Mouse (Mus musculus): ENCODE results near the gene Jund.

Gene Jund

DNA sequence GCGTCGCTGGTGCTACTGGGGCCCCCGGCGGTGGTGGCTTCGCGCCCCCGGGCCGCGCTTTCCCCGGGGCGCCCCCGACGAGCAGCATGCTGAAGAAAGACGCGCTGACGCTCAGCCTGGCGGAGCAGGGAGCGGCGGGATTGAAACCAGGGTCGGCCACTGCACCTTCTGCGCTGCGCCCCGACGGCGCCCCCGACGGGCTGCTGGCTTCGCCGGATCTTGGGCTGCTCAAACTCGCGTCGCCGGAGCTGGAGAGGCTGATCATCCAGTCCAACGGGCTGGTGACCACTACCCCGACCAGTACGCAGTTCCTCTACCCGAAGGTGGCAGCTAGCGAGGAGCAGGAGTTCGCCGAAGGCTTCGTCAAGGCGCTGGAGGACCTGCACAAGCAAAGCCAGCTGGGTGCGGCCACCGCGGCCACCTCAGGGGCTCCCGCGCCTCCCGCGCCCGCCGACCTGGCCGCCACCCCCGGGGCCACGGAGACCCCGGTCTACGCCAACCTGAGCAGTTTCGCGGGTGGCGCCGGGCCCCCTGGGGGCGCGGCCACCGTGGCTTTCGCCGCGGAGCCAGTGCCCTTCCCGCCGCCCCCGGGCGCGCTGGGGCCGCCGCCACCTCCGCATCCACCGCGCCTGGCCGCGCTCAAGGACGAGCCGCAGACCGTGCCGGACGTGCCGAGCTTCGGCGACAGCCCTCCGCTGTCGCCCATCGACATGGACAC is 526 bp downstream of the Jund start:
- peak; percentile 48 to 67 for DNase-seq (ENCODE audit: low spot score in 2 of 2)

DNA sequence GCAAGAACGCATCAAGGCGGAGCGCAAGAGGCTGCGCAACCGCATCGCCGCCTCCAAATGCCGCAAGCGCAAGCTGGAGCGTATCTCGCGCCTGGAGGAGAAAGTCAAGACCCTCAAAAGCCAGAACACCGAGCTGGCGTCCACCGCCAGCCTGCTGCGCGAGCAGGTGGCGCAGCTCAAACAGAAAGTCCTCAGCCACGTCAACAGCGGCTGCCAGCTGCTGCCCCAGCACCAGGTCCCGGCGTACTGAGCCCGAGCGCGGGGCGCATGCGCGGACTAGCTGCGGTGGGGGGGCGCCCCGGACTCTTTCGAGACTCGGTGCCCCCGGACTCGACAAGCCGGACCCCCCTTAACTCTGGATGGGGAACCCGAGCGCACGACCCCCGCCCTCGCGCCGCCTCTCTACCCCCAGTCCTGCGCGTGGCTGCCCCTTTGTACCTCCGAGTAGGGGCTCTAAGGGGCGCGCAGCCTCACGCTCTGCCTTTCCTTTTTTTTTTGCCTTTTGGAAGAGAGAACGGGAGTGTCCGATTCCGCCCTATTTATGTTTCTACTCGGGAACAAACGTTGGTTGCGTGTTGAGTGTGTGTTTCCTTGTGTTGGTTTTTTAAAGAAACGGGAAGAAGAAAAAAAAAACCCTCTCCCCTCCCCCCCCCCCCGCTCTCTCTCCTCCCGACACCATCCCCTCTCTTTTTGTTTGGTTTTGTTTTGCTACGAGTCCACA is 1.2 kb downstream of the Jund start:
- peak; percentile 72 for DNase-seq (ENCODE audit: low spot score in 2 of 2)

DNA sequence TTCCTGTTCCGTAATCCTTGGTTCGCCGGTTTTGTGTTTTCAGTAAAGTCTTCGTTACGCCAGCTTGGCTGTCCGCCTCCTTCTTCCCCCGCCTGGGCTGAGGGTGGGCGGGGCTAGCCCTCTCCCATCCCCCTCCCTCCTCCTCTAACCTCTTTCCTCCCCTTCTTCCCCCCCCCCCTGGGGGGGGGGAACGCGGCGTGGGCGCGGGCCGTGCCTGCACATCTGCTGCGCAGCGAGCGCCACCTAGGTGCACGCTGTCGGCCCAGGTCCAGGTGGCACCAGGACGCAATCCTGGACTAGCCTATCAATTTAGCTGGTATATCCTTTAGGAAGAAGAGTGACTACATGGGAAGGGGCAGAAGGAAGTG is 1.8 kb downstream of the Jund start:
- peak; percentile 77 to 90 for DNase-seq (ENCODE audit: low spot score in 2 of 2)

DNA sequence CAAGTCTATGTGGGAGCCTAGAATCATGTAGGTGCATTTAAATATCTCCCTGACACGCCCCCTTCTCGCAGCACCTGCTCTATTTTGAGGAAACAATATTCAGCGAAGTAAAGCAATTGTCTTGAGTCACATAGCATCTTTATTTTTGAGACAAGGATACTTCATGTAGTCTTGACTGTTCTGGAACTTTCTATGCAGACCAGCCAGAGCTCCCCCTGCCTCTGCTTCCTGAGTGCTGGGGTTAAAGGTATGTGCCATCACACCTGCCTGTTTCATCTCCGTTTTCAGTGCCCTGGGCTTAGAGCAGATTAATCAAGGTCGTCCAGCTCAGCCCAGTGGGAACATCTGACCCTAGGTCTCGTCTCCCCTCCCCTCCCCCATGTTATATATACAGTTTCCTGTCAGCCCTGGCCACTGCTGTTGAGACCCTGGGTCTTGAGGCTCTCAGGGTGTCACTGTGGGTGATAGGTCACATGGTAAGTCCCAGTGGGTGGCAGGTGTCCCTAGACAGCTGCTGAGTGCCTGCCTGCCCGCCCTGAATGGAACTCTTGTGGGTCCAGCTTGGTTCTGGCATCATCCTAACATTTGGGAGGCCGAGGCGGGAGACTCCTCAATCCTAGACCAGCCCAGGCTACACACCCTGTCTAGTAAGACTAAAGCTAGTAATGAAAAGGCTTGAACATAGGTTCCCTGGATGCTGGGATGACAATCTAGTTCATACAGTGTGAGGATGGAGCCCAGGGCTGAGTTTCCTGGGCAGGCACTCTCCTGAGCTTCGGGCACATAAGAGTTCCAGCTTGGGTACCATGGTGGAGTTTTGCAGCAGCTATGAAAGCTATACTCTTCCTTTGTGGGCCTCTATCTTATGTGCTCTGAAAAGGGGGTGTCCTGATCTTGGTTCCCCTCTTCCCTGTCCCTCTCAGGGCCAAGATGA is 2.6 kb downstream of the Jund start:
- no peak for DNase-seq (ENCODE audit: low spot score in 2 of 2)

DNA sequence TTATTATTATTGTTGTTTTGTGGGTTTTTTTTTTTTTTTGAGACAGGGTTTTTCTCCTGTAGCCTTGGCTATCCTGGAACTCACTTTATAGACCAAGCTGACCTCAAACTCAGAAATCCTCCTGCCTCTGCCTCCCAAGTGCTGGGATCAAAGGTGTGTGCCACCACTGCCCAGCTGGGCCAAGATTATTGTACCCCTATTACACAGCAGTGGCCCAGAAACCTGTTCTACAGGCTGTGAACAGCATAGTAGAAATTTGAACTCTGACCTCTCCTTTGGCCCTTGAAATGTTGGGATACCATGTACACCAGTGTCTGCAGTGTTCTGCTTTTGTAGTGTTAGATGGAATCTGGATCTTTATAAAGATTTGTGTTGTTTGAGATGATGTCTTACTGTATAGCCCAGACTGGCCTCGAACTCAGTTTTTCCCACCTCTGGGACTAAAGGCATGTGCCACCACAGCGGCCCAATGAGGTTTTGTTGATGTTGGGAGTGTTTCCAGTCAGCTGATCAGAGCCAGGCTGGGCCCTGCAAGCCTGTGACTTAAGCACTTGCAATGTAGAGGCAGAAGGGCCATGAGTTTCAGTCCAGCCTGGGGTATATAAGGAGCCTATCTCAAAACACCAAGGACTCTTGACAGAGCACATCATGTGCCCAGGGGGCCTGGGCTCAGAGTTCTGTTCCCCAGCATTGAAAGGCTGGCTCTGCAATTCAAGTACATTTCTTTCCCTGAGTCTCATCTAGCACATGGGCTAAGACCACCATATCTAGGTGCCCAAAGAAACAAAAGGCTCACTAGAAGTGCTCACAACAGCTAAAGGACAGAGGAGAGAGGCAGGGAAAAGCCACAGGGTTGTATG is 3.5 kb downstream of the Jund start:
- no peak for DNase-seq (ENCODE audit: low spot score in 2 of 2)

DNA sequence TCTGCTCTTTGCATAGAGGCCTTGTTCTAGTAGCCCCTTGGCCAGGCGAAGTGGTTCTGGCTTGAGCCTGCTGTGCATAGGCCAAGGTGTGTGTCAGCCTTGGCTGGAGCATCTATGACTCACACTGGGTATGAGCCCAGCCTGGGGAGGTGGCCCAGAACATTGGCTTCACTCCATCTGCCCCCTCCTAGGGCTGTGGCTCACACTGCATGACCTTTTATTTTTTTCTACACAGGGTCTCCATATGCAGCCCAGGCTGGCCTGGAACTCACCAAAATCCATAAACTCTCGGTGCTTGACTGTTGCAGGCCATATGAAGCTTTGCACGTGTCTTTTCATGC is 4.1 kb downstream of the Jund start:
- DNase-seq (ENCODE audit: low spot score in 2 of 2) = peak; percentile 50 to 85

DNA sequence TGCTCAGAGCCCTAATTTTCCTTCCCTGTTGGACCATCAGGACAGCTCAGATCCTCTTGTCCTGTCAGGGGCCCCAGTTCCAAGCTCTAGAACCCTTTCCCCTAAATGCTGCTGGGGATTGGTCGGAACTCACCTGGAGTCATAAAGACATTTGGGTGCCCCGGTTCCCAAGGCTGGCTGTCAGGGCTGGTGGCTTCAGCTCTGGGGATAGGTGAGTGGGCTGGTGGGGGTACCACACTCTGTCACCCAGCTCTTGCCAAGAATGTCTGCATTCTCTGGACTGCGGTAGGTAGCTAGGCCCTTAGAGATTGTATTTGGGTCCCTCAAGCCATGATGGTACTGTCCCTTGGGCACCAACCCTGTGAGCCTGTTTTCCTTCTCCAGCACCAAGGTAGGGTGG is 4.5 kb downstream of the Jund start, which contains the start of gene Iqcn:
TSS of gene Iqcn (plus strand) at position 171 of the 400 bp plus-strand sequence.
- no peak for DNase-seq (ENCODE audit: low spot score in 2 of 2)

DNA sequence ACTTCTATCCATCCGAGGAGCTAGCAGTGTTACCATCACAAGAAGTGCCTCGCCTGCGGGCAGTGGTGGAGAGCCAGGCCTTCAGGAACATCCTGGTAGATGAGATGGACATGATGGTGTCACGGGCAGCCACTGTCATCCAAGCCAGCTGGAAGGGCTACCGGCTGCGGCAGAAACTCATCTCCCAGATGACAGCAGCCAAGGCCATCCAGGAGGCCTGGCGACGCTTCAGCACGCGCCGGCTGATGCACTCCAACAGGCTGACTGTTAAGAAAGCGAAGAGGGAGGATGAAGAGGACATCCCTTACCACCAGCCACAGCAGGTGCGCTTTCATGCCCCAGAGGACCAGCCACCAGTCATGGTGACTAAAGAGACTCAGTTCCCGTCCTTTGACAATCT is 9.5 kb downstream of the Jund start:
- DNase-seq (ENCODE audit: low spot score in 2 of 2) = no peak

DNA sequence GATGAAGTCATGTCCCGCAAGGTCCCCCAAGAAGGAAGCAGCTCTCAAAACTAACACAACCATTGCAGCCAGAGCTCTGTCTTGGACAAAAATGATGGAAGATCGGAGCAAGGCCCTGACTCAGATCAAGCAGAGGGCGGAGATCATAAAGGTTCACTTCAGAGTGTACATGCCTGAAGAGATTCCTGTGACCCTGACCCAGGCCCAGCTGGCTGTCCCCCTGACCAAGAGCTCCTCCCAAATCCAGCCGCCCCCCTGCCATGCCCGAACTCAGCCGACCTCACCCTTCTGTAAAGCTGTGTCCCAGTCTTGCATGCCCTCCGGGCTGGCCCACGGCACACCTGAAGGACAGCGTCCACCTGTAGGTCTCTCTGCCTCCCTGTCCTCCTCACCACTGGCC is 11.0 kb downstream of the Jund start:
- DNase-seq (ENCODE audit: low spot score in 2 of 2) = no peak

DNA sequence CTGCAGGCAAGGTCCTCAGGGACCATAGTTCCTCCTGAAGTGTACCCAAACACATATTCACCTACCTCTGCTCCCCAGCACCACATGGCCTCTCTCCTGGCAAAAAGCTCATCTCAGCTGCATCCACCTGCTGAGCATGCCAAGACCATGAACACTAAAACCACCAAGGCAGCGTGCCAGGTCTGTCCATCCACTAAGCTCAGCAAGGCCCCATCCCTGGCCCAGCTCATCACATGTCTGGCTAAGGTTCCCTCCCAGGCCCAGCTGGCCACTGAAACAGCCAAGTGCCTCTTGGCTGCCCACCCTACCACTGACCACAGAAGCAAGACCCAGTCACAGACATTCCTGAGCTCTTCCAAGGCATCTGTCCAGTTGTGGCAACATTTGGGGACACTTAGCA is 11.5 kb downstream of the Jund start:
- DNase-seq (ENCODE audit: low spot score in 2 of 2) = no peak

DNA sequence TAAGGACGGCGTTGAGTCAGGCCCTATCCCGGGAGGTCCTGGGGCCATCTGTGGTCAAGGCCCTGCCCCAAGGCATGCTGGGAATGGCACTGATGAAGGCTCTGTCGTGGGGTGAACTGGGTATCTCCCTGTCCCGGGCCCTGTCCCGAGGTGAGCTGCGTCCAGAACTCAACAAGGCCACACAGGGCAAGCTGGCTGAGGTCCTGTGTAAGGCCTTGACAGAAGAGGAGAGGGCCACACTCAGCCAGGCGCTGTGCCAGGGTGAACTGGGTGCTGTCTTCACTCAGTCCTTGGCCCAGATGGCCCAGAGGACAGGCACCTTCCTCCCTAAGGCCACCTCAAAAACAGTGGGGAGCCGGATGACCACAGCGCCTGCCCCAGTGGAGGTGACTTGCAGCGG is 12.3 kb downstream of the Jund start:
- DNase-seq (ENCODE audit: low spot score in 2 of 2) = no peak

DNA sequence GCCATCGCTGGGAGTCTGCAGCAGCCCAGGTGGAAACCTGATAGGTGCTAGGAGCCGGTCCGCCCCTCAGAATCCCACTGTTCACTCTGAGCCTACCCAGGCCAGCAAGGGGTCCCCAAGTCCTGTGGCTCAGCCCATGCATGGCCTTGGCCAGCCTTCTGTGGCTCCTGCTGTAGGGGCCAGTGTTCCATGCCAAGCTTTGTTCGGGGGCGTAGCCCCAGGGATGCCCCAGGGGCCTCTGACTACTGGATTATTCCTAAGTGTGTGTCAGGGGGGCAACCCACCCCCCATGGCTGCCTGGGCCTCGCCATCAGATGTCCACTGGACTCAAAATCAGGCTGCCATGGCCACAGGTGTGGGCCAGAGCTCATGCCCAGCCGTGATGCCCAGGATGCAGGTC is 15.2 kb downstream of the Jund start:
- no peak for DNase-seq (ENCODE audit: low spot score in 2 of 2)

DNA sequence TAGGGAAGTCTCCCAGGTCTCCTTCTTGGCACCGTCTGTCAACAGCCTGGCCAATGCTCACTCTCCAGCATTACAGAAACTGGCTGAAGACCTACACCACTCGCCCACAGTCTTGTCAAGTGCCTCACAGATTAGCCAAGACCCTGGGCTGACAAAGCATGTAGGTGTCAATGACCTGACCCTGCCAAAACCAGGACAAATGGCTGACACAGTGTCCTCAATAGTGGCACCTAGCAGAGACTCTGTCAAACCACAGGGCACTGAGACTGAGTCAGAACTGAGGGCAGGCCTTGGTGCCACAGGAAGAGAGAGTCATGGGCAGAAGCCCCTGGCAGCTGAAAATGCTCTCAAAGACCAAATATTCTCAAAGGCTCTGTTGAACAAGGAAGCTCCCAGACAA is 16.3 kb downstream of the Jund start:
- DNase-seq (ENCODE audit: low spot score in 2 of 2) = no peak

DNA sequence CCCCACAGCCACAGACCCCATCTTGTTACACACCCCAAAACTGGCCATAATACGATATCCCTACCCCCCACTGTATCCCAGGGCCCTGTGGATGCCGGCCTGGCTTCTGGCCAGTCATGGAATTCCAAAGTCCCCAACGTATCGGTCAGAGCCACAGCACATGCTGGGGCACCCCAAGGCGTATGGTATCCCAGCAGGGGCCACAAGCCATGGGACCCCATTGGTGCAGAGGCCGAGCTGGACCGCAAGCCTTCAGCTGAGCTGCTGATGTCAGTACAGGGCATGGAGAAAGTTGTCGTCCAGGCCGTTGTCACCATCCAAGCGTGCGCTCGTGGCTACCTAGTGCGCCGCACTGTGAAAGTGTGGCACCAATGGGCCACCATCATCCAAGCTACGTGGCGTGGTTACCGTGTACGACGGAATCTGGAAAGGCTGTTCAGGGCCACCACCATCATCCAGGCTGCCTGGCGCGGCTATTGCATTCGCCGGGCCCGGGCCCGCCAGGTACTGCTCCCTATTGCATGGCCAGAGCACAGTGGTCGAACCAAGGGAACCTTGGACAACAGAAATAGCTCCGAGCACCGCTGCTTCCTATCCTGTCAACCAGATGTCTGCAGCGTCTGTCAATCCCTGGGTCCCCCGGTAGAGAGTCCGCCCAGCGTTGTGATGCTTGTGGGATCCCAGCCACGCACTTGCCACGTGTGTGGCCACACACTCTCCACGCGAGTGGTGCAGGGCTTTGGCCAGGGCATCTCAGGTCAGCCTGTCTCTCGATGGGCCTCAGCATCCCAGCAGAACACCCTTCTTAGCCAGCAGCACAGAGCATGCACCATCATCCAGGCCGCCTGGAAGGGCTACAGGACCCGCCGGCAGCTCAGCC is 18.0 kb downstream of the Jund start:
- no peak for DNase-seq (ENCODE audit: low spot score in 2 of 2)

DNA sequence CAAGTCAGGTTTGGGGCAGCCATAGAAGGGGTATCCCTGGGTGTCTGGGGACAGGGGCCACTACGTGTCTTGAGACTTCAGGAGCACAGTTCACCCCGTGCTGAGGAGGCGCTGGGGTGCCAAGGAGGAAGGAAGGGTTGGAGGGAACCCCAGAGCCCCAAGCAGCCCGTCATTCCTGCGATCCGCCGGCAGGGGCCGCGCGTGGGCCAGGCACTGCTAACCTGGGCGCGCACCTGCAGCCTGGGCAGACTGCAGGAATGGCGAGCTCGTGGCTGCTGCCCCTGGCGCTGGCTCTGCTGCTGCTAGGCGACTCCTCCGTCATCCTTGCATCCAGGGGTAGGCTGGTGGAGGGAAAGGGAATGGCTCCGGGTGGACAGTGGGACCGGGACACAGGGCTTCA is 19.5 kb downstream of the Jund start, which contains the start of gene Gm3336:
TSS of gene Gm3336 (plus strand) at position 247 of the 400 bp plus-strand sequence.
- DNase-seq (ENCODE audit: low spot score in 2 of 2) = peak in 1 of 2 experiments; percentile 59

DNA sequence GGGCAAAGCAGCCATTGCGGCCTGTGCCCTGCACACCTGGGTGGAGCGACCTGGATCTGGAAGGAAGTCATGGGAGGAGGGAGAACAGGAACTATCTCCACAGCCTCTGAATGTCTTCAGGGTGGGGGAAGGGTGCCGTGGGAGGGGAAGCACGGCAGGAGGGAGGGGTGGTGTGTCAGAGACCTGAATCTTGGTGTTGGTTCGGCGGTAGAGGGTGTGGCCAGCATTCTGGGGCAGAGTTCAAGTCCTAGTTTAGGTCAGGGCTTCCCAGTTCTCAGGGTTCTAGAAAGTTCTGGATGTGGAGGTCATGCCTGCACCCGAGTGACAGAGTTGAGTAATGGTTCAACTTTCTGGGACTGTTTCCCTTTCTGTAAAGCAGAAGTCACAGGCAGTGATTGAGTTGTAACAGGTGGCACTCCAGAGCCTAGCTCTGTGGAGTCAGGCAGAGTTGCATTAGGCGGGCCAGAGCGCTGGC is 21.1 kb downstream of the Jund start:
- DNase-seq (ENCODE audit: low spot score in 2 of 2) = no peak

DNA sequence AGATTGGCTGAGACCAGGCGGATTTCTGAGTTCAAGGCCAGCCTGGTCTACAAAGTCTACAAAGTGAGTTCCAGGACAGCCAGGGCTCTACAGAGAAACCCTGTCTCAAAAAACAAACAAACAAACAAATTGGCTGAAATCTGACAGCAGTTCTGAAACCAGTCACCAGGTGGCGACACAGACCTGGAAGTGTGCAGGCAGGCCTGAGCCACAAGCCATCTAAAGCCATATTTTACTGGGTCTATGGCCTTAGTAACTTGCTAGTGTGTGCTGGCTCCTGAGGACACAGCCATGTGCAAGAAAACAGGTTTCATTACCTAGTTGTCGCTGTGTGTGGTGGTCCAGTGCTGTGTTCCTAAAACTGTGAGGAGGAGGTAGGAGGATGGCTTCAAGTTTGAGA is 22.0 kb downstream of the Jund start:
- peak; percentile 56 to 76 for DNase-seq (ENCODE audit: low spot score in 2 of 2)

DNA sequence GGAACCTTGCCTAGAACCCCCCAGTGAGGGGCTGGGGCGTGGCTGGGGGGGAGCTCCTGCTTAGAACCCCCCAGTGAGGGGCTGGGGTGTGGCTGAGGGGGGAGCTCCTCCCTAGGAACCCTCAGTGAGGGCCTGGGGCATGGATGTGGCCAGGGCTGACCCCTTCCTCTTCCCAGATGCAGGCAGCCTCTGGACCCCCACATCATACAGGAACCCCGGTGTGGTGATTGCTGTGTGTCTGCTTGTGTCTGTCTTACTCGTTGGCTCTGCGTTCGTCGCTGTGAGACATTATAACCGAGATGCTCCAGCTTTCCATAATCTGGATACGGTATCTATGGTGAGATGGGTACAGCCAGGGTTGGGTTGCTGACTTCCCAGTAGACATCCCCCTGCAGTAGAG is 22.9 kb downstream of the Jund start:
- DNase-seq (ENCODE audit: low spot score in 2 of 2) = no peak

DNA sequence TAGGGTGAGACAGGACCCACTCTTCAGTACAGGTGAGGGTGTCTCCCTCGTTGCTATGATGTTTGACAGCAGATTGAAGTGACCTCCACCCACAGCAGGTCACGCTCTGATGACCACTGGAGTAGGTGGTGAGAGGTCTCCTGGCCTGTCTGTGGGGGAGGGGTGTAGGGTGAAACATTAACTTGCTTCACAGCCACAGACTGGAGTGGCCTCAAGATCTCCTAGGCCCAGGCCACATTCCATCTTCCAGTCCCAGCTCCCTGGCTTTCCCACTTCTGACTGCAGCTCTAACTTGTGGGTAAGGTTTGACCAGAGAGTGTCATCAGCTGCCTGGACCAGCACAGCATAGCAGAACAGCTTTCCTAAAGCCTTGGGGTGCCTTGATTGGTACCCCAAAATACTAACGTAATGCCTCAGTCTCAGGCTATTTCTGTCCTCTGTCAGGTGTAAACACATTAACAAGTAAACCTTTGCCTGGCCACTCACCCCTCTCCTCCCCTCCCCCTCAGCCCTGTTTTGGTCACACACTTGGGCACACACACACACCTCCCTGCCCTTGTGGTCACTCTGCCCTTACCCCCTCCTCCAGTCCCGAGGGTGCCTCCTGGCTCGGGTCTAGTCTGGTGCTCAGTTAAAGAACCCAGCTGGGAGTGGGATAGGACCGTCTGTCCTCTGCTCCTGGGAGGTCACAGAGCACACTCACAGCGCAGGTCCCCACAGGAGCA is 24.9 kb downstream of the Jund start, which contains the start of gene Pde4c:
TSS of gene Pde4c (plus strand) at position 235 of the 725 bp plus-strand sequence.
- no peak for DNase-seq (ENCODE audit: low spot score in 2 of 2)

Measured in urinary bladder, adult 18-20 months (tissue).